Mouse (Mus musculus) thymus, postnatal 25 days (tissue): ENCODE measurements around the gene Col4a5.
A peak's percentile ranks its signal among the peaks of the same experiment; 100 is the strongest.

Source experiments
- DNase-seq: peaks from one replicate; pipeline ENCODE4 v3.0.0; 2022

Col4a5 gene

GRCm38 (mm10) chrX:141475110-141475509 is at the start of gene Col4a5:
Gene Col4a5 (plus strand): TSS chrX:141475385.
- peak; percentile 0 for DNase-seq

- DNase-seq: no peak
These were observed 38.4 kb upstream of the Col4a5 start for GRCm38 (mm10) chrX:141436780-141437179.

- no peak for DNase-seq
These were observed 35.8 kb upstream of the Col4a5 start for GRCm38 (mm10) chrX:141439423-141439822.

- no peak for DNase-seq
These were observed 27.2 kb upstream of the Col4a5 start for GRCm38 (mm10) chrX:141447936-141448335.

- DNase-seq: no peak
These were observed 1.5 kb upstream of the Col4a5 start, which contains the start of gene Col4a6 for GRCm38 (mm10) chrX:141473470-141474302. Gene Col4a6 (minus strand): TSS chrX:141474076.

- no peak for DNase-seq
These were observed 562 bp downstream of the Col4a5 start for GRCm38 (mm10) chrX:141475566-141476327.

- DNase-seq: no peak
These were observed 19.4 kb downstream of the Col4a5 start for GRCm38 (mm10) chrX:141494545-141494944.

GRCm38 (mm10) chrX:141503125-141503524 is 27.9 kb downstream of the Col4a5 start:
- no peak for DNase-seq

GRCm38 (mm10) chrX:141533447-141533846 is 58.3 kb downstream of the Col4a5 start:
- no peak for DNase-seq

GRCm38 (mm10) chrX:141547471-141547870 is 72.3 kb downstream of the Col4a5 start:
- no peak for DNase-seq

- no peak for DNase-seq
These were observed 115.1 kb downstream of the Col4a5 start for GRCm38 (mm10) chrX:141590242-141590641.

GRCm38 (mm10) chrX:141721725-141722124 is 246.5 kb downstream of the Col4a5 start:
- no peak for DNase-seq

GRCm38 (mm10) chrX:141723936-141724335 is 248.8 kb downstream of the Col4a5 start:
- no peak for DNase-seq

- DNase-seq: no peak
These were observed 249.3 kb downstream of the Col4a5 start for GRCm38 (mm10) chrX:141724391-141724891.

- DNase-seq: no peak
These were observed 250.0 kb downstream of the Col4a5 start, which contains the start of gene Irs4 for GRCm38 (mm10) chrX:141724937-141725918. Gene Irs4 (minus strand): TSS chrX:141725263.

- DNase-seq: no peak
These were observed 254.4 kb downstream of the Col4a5 start for GRCm38 (mm10) chrX:141729570-141729969.
